Mouse (Mus musculus) testis, adult 2 months (tissue): ENCODE results near the gene Slc5a10.

Source experiments
- CTCF ChIP-seq: fragments of 200-500 bp; IDR thresholded peaks from 2 replicates; pipeline ENCODE4 v1.5.1; 2012; ENCODE audit warnings: low read depth, mild to moderate bottlenecking, inconsistent platforms, low read length, moderate library complexity; ENCODE audit not compliant: control insufficient read depth, insufficient read depth, insufficient replicate concordance
- POLR2A ChIP-seq: fragments of 200-500 bp; IDR thresholded peaks from 2 replicates; pipeline ENCODE4 v1.6.1; 2012; ENCODE audit warnings: low read depth, mild to moderate bottlenecking, inconsistent platforms, low read length, moderate library complexity; ENCODE audit not compliant: control insufficient read depth

DNA sequence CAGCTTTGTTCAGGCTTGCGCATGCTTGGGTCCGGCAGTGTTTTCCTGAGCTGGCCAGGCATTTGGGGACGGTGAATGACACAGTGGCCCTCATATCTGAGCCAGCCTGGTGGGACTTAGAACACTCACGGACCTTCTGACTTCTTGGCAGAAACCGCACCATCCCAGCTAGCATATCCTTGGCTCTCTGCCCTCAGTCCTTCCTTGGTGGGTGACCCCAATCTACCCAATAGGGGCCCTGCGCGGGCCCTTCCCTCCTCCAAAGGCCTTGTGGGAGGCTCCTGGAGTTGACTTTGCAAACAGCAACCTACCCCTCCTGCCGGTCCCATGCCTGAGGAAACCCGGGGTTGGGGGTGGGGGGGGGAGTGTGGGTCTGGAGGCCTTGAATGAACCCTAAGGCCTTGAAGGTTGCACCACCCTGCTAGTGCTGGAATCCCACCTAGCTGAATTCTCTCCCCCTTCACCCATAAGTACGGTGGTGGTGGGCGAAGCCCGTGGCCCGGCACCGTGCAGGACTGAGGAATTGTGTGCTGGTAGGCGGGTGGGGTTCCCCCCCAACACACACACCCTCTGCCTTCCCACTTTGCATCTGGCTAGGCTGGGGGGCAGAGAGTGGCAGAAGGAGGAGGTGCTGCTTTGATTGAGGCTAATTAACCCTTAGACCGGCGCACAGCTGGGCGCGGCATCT lies 46.3 kb downstream of the Slc5a10 start:
- TF ChIP-seq CTCF (no peak), POLR2A (no peak)
